Mouse (Mus musculus): ENCODE measurements around the gene Clta.

GRCm38 (mm10) chr4:44046066-44046465 is 41.8 kb downstream of the Clta start:
- TF ChIP-seq CTCF (IDR thresholded peaks at IDR 0.05; ENCODE audit: low read depth): no peak
- TF ChIP-seq EP300 (optimal IDR thresholded peaks at IDR 0.05): no peak
